Mouse (Mus musculus) frontal cortex, postnatal 36 days (tissue): Measurements from ENCODE around the gene Hhipl1.

Experiments
- DNase-seq, 2 experiments: peaks; one replicate each; pipeline ENCODE4 v3.0.0; 2022; ENCODE audit warnings: low spot score in 2 of 2

Hhipl1 gene

DNA sequence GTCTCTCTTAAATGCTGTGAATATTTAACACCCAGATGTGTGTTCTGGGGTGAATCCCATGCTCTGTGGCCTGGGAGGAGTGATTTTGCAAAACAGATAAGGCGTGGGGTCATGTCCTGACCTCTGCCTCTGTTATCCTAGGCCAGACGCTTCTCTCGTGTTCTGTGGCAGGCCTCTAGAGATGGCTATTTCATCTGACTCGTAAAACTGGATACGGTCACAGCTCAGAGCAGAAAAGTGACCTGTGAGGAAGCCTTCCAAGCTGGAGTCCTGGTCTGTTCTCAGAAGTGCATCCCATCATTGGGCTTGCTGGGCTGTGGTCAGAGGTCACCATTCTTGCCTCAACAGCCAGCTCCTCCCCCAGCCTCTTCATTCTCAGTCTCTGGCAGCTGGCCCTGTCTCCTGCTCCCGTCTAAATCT, 6.4 kb downstream of the Hhipl1 start:
- no peak for DNase-seq

DNA sequence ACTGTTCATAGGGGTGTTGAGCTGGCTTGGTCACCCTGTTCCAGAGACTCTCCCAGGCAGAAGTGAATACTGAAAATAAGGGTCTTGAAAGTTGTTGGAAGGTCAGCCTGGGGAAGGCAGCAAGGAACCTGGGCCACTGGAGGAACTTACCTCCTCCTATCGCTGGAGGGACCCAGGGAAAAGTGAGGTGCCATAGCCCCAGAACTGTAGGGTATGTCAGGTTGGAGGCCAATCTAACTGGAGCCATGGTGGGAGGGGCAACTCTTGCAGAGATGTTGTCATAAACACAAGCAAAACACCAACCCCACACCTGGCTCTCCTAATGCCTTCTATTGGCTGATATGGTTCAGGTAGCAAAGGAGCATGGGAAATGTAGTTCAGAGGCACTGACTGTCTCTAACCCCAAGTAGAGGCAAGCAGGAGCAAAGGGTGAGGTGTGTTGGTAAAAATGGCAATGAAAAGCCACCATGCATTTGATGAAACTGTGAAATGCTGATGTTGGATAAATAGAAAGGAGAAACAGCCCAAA, 7.2 kb downstream of the Hhipl1 start:
- DNase-seq, result no peak

DNA sequence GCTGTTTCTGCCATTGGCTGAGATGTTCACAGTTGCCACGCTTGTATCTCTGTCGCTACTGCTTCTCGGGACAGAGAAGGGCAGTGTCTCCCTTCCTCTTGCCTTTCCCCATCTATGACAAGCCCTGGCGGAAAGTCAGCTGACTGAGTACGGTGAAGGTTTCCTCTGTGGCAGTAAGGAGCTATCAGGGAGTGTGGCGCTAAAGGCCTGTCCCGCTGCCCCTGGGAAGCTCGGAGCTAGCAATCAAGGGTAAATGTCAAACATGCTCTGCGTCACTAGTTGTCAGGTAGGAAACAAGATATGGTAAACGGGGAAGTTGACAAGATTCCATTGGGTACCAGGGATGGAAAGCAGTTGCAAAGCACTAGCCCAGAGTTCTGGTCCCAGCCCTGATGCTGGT, 9.7 kb downstream of the Hhipl1 start:
- no peak for DNase-seq

DNA sequence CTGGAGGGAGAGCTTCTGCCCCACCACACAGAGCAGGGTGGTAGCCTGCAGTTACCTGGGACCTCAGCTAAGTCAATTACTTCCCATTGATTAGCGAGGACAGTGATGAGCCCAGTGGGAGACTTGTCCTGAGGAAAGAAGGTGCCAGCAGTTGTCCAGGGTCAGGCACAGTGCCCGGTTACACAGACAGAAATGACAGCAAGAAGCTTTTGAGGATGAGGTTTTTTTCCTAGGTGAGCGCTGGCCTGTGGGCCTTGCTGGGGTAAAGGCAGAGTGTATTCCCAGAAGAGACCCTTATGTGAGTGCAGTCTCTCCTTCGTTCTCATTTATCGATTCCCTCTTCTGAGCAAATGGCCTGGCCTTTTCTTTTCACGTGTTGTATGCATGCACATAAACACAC, 10.6 kb downstream of the Hhipl1 start:
- no peak for DNase-seq

DNA sequence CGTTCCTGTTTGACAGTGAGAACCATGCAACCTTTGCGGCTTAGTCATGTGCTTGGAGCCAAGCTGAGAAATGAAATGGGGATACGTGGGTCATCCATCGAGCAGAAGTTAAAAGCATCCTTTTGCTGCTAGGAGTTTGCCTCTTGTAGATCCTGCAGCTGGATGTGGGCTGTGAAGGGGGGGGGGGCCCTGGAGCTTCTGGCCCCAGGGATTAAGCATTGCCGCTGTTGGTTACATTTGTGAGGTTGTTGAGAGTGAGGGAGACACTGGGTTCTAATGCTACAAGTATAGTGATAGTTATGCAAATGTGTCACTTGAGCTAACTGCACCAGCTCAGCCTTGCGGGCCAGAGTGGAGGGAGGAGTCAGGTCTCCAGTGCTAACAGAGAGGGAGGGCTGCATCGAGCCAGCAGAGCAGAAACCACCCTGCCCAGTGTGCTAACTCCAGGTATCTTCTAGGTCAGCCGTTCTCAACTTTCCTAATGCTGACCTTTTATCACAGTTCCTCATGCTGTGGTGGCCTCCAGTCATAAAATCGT, 11.2 kb downstream of the Hhipl1 start:
- DNase-seq, result no peak

DNA sequence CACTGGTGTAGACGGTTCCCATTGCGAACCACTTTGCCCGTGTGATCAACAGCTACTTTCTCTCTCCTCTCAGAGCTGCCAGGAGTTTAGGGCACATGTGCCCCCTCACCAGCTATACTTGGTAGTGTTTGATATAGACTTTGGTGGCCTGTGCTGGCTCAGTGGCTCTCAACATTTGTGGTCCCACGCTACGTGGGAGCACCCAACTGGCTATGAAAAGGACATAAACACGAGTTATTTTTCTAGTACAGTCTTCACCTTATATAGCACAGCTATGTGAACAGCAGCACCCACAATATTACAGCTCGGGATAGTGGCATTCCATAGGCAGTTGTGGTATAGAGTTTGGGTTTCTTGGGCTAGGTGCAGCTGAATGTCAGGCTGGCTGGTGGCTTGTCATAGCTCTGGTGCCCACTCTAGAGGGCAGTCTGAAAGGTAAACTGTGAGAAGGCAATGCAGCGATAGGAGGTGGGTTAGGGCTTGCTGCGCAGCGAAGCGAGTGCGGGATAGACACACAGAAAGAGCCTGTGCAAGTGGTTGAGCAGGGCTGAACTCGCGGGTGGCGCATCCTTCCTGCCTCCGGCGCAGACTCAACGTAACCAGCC, 11.9 kb downstream of the Hhipl1 start:
- DNase-seq, result peak in 1 of 2 experiments; percentile 35

DNA sequence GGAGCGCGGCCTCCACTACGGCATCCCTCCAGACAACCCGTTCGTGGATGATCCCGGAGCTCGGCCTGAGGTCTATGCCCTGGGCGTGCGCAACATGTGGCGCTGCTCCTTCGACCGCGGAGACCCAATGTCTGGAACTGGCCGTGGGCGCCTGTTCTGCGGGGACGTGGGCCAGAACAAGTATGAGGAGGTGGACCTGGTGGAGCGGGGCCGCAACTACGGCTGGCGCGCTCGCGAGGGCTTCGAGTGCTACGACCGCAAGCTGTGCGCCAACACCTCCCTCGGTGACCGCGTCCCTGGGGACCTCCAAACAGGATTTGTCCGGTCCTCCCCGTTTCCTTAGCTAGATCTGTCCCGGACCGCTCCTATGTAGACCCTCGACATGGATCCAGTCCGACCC, 12.4 kb downstream of the Hhipl1 start:
- DNase-seq, result no peak

DNA sequence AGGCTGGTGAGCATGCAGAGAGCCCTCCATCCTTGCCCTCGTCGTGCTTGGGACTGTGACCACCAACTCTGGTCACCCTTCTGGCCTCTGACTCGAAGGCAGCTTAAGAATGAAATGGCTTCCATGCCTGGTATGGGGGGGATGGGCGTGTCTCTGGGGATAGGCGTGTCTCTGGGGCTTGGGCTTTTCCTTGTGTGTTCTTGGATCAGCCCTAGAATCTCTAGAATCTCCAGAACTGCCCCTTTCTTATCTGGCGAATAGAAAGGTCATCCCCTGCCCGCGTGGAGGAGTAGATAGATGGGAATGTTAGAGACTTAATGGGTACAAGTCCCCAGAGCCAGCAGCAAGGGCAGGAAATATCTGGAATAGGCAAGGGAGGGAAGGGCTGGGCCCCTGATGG, 14.0 kb downstream of the Hhipl1 start:
- DNase-seq, result no peak

DNA sequence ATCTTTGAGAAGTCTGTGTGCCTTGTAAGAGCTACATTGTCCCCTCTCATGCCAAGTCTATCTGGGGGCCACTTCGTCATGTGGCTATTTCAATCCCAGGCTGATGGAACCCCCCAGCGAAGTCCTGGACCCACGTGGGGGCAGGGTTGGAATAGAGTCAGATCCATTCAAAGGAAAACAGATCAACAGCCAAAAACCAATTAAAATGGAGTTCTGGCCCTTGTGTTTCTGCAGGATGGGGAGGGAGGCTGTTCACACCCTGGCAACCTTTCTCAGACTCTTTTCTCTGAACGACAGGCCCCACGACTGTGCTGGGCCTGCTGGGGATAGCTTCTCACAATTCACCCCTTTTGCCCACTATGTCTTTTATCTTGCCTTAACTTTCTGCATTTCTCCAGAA, 20.3 kb downstream of the Hhipl1 start:
- peak in 1 of 2 experiments; percentile 55 for DNase-seq

DNA sequence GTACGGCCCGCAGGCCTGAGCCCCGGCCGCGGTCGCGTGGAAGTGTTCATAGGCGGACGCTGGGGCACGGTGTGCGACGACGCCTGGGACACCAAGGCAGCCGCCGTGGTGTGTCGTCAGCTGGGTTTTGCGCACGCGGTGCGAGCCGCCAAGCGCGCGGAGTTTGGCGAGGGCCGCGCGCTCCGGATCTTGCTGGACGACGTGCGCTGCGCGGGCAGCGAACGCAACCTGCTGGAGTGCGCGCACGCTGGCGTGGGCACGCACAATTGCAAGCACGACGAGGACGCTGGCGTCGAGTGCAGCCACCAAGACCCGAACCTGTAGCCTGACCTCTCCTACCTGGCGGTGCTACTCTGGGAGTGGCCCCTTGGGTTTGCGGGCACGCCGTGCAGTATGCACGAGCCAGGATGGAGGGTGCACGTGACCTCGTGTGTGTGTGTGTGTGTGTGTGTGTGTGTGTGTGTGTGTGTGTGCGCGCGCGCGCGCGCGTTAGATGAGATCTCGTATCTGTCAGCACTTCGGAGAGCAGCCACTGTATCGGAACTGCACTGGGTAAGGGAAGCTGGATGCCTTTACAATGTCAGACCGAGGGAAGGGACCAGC, 21.9 kb downstream of the Hhipl1 start:
- peak; percentile 81 to 91 for DNase-seq

DNA sequence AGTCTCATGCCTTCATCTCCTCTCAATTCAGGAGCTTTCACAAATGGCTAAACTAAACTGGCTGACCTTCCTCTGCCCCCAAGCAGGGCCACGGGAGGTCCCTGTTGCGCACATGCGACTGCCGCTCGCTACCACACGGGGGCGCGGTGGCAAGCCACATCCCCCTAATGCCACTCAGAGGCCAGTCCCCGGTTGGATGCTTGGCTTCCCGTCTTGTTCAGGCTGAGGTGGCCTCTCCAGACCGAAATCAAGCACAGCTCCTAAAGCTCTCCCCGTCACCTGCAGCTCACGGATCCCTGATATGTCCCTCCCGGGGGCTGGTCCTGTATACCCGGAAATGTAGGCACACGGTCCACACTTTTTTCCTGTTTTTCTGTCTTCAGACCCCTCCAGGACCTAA, 27.0 kb downstream of the Hhipl1 start:
- DNase-seq, result peak; percentile 85

DNA sequence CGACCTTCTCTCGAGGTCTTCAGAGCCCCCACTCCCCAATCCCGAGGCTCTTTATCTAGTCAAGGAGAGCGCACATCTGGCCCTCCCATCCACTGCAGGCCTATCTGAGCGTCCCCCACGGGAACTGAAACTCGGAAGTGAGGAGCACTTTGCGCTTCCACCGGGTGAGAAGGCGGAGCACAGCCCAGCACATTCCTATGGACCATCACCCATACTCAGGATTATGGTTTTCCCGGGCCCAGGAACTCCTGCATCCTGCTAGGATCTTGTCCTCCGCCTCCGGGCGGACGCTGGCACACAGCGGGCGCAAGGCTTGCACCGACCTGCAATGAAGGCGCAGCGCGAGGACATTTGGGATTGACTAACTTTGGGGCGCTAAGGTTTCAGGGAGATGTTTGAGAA, 27.4 kb downstream of the Hhipl1 start:
- no peak for DNase-seq

DNA sequence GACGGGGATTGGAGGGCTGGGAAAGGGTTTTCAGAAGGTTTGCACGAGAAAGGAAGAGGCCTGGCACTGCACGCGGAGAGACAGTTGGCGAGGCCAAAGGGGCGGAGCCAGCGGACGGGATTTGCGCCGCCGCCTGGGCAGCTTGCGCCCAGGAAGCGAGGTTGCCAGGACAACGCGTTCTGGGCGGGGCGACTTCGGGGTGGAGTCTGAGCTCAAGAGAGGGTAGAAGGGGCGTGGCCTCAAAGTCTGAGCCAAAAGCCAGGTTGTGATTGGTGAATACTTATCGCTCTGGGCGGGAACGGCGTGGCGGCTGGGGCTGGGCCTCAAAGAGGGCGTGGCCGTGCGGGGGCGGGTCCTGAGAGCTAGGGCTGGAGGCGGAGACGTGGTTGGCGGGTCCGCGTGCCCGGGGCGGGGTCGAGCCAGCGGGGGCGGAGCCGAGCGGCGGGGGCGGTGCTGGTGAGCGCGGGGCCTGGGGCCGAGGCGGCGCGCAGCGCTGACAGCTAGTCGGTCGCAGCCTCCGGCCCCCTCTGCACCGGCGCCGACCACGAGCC, 27.9 kb downstream of the Hhipl1 start, which contains the start of gene Cyp46a1:
Gene Cyp46a1 (plus strand): TSS at position 487 of the 551 bp plus-strand sequence.
- DNase-seq, result peak; percentile 100

DNA sequence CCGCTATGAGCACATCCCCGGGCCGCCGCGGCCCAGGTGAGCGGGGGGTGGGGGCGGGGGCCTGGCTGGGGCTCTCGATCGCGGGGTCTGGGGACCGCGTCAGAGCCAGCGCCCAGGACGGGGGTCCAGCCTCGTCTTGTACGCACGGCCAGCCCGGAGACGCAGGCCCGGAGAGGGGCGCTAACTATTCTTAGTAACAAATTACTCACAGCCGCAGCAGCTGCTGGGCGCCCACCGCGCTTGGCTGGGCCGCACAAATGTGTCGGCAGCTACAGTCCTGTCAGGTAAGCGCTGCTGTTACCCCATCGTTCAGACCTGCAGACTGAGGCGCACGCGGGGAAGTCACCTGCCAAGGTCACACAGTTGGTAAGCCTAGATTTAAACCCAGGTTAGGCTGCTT, 28.5 kb downstream of the Hhipl1 start:
- peak; percentile 38 for DNase-seq

DNA sequence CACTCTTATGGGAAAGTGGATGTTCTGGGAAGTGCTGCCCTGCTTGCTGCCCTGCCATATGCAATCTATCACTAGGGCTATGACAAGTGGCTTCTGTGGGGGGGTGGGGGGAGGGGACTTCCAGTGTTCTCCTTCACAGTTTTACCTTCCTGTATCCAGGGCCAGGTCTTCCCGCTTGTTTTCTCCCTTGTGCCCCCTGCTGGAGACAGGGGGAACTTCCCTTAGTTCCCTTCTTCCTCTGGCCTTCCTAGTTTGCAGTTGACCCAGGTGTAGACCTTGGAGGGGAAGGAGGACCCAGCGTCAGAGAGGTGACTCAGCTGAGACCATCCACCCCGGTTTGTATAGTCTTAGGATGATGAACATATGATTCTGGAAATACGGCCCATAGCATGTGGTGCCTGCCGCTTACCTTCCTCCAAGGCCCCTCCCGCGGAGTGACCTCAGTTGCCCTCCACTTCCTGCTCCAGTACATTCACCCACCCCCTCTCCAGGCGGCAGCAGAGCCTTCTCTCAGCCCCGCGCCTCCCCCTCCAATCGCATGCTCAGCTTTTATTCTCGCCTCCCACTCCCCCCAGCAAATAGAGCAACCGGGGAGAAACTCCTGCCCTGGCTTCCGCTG, 32.6 kb downstream of the Hhipl1 start:
- peak; percentile 32 to 49 for DNase-seq

DNA sequence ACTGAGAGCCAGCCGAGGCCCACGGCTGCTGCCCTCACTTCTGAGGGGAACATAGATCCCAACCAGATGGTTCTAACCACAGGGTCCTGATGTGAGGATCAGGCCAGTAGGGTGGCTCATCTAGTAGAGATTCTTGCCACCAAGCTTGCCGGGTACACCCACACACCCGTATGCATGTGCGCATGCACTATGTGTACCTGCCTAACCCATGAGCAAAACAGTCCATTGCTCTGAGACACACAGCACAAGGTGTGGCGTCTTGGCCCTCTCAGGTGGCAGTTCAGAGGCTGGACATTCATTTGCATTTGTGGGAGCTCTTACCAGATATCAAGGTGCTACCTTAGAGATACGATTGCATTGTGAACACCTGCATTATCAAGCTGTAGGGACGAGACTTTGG, 42.1 kb downstream of the Hhipl1 start:
- no peak for DNase-seq

DNA sequence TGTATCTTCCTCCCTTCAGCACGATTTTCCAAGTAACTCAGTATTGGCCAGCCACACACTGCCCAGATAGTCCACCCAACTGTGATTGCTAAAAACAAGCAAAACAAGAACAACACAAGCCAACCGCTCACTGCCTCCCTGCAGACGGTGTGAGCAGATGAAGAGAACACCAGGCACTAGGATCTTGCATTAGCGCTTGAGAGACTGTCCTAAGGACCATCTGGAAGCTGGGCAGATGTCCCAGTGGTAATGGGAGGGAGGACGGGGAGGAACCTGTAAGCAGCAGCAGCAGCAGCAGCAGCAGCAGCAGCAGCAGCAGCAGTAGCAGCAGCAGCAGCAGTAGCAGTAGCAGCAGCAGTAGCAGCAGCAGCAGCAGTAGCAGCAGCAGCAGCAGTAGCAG, 43.0 kb downstream of the Hhipl1 start:
- no peak for DNase-seq

DNA sequence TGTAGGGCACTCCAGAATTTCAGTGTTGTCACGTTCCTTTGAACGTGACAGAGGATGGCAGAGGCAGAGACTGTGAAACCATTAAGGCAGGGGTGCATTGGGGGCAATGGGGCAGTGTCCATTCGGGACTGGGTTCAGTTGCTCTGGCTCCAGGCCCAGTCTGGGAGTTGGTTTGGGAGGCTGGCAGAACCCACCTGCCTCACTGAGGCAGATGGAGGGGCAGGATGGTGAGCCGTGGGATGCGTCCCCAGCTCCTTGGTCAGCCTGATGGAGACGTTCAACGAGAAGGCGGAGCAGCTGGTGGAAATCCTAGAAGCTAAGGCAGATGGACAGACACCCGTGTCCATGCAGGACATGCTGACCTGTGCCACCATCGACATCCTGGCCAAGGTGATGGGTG, 44.9 kb downstream of the Hhipl1 start:
- no peak for DNase-seq

DNA sequence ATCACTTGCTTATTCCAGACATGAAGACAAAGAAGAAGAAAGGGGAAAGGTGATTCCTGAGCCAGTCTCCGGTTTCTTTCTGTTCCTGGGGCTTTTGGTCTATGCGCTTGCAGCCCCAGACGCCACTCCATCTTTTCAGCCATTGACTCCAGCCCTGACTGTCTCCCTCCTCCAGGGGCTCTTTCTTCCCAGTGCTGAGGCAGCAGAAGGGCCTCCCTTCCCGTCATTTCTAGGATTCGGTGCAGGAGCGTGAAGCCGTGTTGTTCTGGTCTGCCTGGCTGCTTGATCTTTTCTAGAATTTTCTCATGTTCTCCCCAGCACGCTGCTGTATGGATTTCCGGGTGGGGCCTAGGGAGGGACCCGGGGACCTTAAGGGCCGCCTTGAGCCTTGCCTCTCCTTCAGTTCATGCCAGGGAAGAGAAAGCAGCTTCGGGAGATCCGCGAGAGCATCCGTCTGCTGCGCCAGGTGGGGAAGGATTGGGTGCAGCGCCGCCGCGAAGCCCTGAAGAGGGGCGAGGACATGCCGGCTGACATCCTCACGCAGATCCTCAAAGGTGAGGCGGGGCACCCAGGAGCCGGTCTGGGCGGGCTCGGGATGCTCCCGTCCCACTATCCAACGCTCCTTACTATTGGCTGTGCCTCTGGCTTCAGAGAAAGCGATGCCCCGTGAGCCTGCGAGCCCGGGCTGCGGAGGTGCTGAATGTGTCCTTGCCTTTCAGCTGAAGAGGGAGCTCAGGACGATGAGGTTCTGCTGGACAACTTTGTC, 46.5 kb downstream of the Hhipl1 start:
- no peak for DNase-seq

DNA sequence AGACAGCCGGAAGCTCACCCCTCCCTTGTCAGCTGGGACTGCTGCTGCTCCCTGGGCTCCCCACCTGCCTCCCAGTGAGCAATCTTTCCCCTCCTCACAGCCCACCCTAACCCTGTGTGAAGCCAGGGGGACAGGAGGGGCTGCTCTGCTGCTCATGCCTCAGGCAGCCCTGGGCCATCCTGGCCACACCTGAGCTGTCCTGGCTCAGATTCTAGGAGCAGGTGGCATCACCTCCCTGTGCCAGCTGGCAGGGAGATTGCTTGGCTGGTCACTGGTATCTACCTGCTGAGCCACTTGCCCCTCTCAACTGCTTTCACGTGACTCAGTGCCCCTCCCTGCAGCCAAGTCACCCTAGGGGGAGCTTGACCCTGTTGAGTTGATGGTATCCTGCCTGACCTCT, 48.2 kb downstream of the Hhipl1 start:
- DNase-seq, result no peak

DNA sequence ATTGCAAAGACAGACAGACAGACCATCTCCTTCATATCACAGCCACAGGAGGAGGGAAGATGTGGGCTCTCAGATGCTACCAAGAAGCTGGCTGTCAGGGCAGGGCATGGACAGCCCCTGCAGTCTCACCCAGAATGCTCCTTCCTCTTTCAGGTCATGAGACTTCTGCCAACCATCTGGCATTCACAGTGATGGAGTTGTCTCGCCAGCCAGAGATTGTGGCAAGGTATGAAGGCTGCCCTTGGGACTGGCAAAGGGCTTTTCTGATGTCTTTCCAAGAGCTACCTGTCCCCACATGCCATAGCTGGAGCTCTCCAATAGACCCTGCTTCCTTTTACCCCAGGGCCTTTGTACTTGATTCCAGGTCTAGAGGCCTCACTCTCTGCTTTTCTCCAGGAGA, 49.2 kb downstream of the Hhipl1 start:
- DNase-seq, result no peak

DNA sequence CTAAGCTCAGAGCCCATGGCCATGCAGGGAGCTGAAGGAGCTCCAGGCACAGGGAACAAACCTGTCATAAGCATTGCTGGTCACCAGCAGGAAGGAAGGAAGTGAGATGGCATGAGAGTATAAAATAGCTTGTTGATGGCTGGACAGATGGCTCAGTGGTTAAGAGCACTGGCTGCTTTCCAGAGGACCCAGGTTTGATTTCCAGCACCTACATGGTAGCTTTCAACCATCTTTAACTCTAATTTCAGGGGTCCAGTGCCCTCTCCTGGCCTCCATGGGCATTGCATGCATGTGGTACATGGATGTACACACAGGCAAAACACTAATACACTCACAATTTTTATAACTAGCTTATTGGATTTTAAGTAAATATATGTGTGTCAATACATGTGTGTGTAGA, 49.9 kb downstream of the Hhipl1 start:
- DNase-seq, result no peak
